20 mouse cellular contexts compared by ENCODE assay signal in genomic region chr4:149614869-149615268, GRCm38 (mm10). TPM values are rescaled to one million over a fixed set of nuclear protein-coding genes. Genes with fewer than 3 reads are reported as not detected.
A peak's percentile ranks its signal among the peaks of the same experiment; 100 is the strongest.
DNase-seq lines count a peak whose midpoint lies in the region; ATAC-seq and TF ChIP-seq lines count a peak whose summit lies in the region.
"Had no signal": no experiment of that assay in that cellular context is flagged by ENCODE, and none has a peak within 500 bp of the region (broad histone marks: within the 10 kb centered on the region; RNA-seq: fewer than 3 reads in every experiment).

No protein-coding gene starts in this region.

- no peaks in the 10 kb centered on the region for H3K9me3 ChIP-seq in liver, embryonic 14.5 days (ENCODE audit: control insufficient read depth, low read length)
- H3K9me3 ChIP-seq in liver, embryonic 12.5 days (replicated peaks), result peaks cover 7% of the 10 kb centered on the region
- H3K9me3 ChIP-seq: heart, embryonic 10.5 days; hindbrain, embryonic 15.5 days; midbrain, embryonic 13.5 days had no signal

- TF ChIP-seq CTCF in heart, adult 2 months (IDR thresholded peaks at IDR 0.05), result peak; percentile 35
- peak; percentile 43; the same call in 1 of the 2 replicates for TF ChIP-seq CTCF in liver, embryonic 14.5 days (IDR thresholded peaks at IDR 0.05; ENCODE audit: low read depth)

- H3K4me3 ChIP-seq in heart, adult 2 months, result no peak overlapping the region
- H3K4me3 ChIP-seq in liver, embryonic 14.5 days (ENCODE audit: insufficient read depth in 1 of 2, low read depth in 2 of 2, low read length in 2 of 2), result no peak overlapping the region
- no peak overlapping the region for H3K4me3 ChIP-seq in liver, embryonic 12.5 days
- H3K4me3 ChIP-seq: heart, embryonic 10.5 days; hindbrain, embryonic 15.5 days; midbrain, embryonic 13.5 days; myocyte had no signal

- 95% methylated on average over 3 of the region's 3 CpGs for WGBS in heart, adult 2 months
- WGBS in liver, embryonic 14.5 days (ENCODE audit: insufficient replicate concordance), result 84% methylated on average over 3 of the region's 3 CpGs
- WGBS in liver, embryonic 12.5 days (ENCODE audit: insufficient replicate concordance), result 84% methylated on average over 3 of the region's 3 CpGs

- H3K4me1 ChIP-seq in heart, adult 2 months (ENCODE audit: control insufficient read depth, insufficient read depth, low read length), result no peaks in the 10 kb centered on the region
- H3K4me1 ChIP-seq in liver, embryonic 14.5 days (replicated peaks; ENCODE audit: control insufficient read depth in 2 of 2, insufficient read depth in 2 of 2, low read length in 1 of 2), result no peaks in the 10 kb centered on the region
- no peaks in the 10 kb centered on the region for H3K4me1 ChIP-seq in liver, embryonic 12.5 days
- H3K4me1 ChIP-seq: heart, embryonic 10.5 days; midbrain, embryonic 13.5 days had no signal

- no peaks in the 10 kb centered on the region for H3K79me2 ChIP-seq in heart, adult 2 months (replicated peaks; ENCODE audit: control insufficient read depth, insufficient read depth, low read length)

- H3K4me2 ChIP-seq in liver, embryonic 14.5 days (ENCODE audit: low read depth), result no peak overlapping the region
- H3K4me2 ChIP-seq in liver, embryonic 12.5 days, result no peak overlapping the region
- H3K4me2 ChIP-seq: hindbrain, embryonic 15.5 days; midbrain, embryonic 13.5 days had no signal

- intact Hi-C loops in heart, adult 2 months (cut with DNase I), result loop anchor here (10.0 kb wide), 1 partner anchor 240 kb away; no protein-coding TSS in a partner anchor
- intact Hi-C loops in heart, postnatal 36 days (cut with DNase I), result no loop called here

- no peak for TF ChIP-seq EP300 in heart, adult 2 months (IDR thresholded peaks at IDR 0.05; ENCODE audit: insufficient read depth, low read depth, low read length)
- no peak for TF ChIP-seq EP300 in liver, embryonic 14.5 days (IDR thresholded peaks at IDR 0.05; ENCODE audit: low read depth)

- ATAC-seq in liver, embryonic 14.5 days (ENCODE audit: insufficient read depth), result no peak
- no peak for ATAC-seq in liver, embryonic 12.5 days
- ATAC-seq: midbrain, embryonic 13.5 days had no signal

- no peak overlapping the region for H3K9ac ChIP-seq in heart, adult 2 months (ENCODE audit: low read depth, low read length)
- H3K9ac ChIP-seq in liver, embryonic 14.5 days (replicated peaks), result no peak overlapping the region
- H3K9ac ChIP-seq in liver, embryonic 12.5 days, result no peak overlapping the region
- H3K9ac ChIP-seq: hindbrain, embryonic 15.5 days; midbrain, embryonic 13.5 days had no signal

- TF ChIP-seq POLR2A in heart, adult 2 months (IDR thresholded peaks at IDR 0.05; ENCODE audit: insufficient read depth, low read depth, low read length), result no peak

- DNase-seq in heart, adult 2 months, result no peak
- DNase-seq in heart, postnatal 36 days, result no peak
- DNase-seq in liver, embryonic 14.5 days (ENCODE audit: low read depth in 3 of 3, low spot score in 3 of 3), result no peak
- DNase-seq in B cell, adult 2 months, result peak; percentile 21 to 23
- peak; percentile 74 for DNase-seq in ZHBTc4 (ENCODE audit: low read depth, low spot score)
- DNase-seq in cerebellum, postnatal 25 days, result no peak
- no peak for DNase-seq in urinary bladder, postnatal 14 days (ENCODE audit: low spot score)
- DNase-seq: adrenal gland, postnatal 25 days; cerebellum, adult 9-10 months; gastrocnemius, postnatal 14 days; heart, postnatal 10 days; kidney, adult 8-10 months; kidney, postnatal 4 days; lung, adult 2 months; thymus, adult 18-20 months had no signal

- H3K36me3 ChIP-seq in heart, adult 2 months (ENCODE audit: control insufficient read depth, insufficient read depth, low read length), result no peaks in the 10 kb centered on the region
- no peaks in the 10 kb centered on the region for H3K36me3 ChIP-seq in liver, embryonic 14.5 days (replicated peaks; ENCODE audit: control insufficient read depth, insufficient read depth, low read depth)
- H3K36me3 ChIP-seq in liver, embryonic 12.5 days, result 0 out of 2 replicates have a peak, but pooled peaks cover 2% of the 10 kb centered on the region

- no peaks in the 10 kb centered on the region for H3K27me3 ChIP-seq in heart, adult 2 months (ENCODE audit: control insufficient read depth, insufficient read depth, low read length)
- no peaks in the 10 kb centered on the region for H3K27me3 ChIP-seq in liver, embryonic 14.5 days (ENCODE audit: control insufficient read depth, insufficient read depth, low read length)
- H3K27me3 ChIP-seq in liver, embryonic 12.5 days (replicated peaks), result no peaks in the 10 kb centered on the region
- H3K27me3 ChIP-seq: hindbrain, embryonic 15.5 days; midbrain, embryonic 13.5 days had no signal

- no peak overlapping the region for H3K27ac ChIP-seq in heart, adult 2 months
- no peak overlapping the region for H3K27ac ChIP-seq in liver, embryonic 14.5 days
- no peak overlapping the region for H3K27ac ChIP-seq in liver, embryonic 12.5 days
- H3K27ac ChIP-seq: heart, embryonic 10.5 days; hindbrain, embryonic 15.5 days; midbrain, embryonic 13.5 days had no signal

RNA-seq across cellular contexts. Expression of gene Clstn1, which starts 28.6 kb away (rescaled TPM):
- 10 to 100 TPM; 86.7 to 88.3 TPM for total RNA-seq in heart, adult 2 months (2021)
- 25.6 and 26.3 TPM in 2 replicates for polyA plus RNA-seq in heart, adult 2 months (2012; rRNA removed)
- total RNA-seq in heart, postnatal 36 days (2021), result 10 to 100 TPM; 89.5 to 92.1 TPM
- polyA plus RNA-seq in liver, embryonic 14.5 days (2012; rRNA removed), result 1.2 and 1.3 TPM in 2 replicates
- 1.4 and 1.6 TPM in 2 replicates for polyA plus RNA-seq in liver, embryonic 14.5 days (2014; fragmentation: Nextera tagmentation; extraction: Ambion mirVana)
- polyA plus RNA-seq in liver, embryonic 12.5 days (2016; fragmentation: Nextera tagmentation; extraction: Ambion mirVana), result 6.2 and 6.9 TPM in 2 replicates

Comparison
In these comparisons a context has a peak if more than half of its experiments do, and no peak if none do; other contexts are left out.
1. DNase-seq: peak in B cell, adult 2 months (2 of 2) and ZHBTc4 (single experiment); none in heart, adult 2 months (0 of 2), heart, postnatal 36 days (0 of 2), liver, embryonic 14.5 days (0 of 3), cerebellum, postnatal 25 days (0 of 2) and urinary bladder, postnatal 14 days (single experiment).